Mouse (Mus musculus) T-helper 17 cell (primary cell): ENCODE data around the gene Comt.

Experiments used
- in situ Hi-C, 2 experiments: fragments of 300-600 bp; cut with MboI, MseI; formaldehyde crosslinking; loops; 1 replicate in 1 of 2; 2 replicates in 1 of 2; pipeline ENCODE4 v1.15.1; 2025; ENCODE audit warnings: high pct_unique_total_duplicates in 2 of 2

Comt gene

DNA sequence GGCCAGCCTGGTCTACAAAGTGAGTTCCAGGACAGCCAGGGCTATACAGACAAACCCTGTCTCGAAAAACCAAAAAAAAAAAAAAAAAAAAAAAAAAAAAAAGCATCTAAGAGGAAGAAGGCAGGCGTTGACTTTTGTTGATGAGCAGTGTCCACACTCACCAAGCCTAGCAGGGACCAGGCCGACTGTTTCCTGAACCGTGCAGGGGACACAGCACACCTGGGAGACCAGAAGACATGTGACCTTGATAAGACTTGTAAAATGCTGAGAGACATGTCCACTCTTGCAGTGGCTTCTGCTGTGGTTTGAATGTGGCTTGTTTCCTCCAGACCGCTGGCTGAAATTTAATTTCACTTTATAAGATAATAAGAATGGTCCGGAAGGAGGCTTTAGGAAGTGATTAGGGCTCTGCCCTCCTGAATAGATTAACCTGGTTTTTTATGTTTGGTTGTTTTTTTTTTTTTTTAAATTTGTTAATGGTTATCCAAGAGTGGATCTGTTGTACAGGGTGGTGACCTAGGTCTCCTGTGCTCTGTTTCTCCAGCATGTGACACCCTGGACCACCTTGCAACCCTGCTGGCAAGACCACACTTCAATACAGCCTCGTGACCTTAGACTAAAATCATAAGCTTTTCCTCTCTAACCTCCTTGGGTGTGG lies 50.2 kb downstream of the Comt start:
- in situ Hi-C loops: no loop called here

- in situ Hi-C loops: loop anchor here in 1 of 2 experiments (5.0 kb wide), 1 partner anchor 51 kb away; no protein-coding TSS in a partner anchor
These were observed 53.0 kb downstream of the Comt start for GRCm38 (mm10) chr16:18373632-18374031.

DNA sequence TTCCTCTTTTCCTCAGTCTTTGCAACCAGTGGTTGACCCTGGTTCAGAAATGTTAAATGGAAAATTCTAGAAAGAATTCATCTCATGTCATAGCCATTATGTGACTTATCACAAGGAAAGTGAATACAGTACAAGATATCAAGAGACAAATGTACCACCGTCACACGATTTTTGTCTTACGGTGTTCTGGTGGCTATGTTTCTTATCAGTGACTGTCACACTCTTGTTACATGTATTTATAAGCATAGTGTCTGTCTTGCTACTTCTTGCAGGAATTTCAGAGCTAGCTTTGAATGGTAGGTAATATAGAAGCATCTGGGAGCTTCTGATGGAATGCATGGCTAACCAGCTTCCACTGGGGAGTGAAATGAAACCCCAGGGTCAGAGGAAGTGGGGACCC lies 56.5 kb downstream of the Comt start:
- in situ Hi-C loops: loop anchor here in 1 of 2 experiments (5.0 kb wide), 1 partner anchor 48 kb away; no protein-coding TSS in a partner anchor

DNA sequence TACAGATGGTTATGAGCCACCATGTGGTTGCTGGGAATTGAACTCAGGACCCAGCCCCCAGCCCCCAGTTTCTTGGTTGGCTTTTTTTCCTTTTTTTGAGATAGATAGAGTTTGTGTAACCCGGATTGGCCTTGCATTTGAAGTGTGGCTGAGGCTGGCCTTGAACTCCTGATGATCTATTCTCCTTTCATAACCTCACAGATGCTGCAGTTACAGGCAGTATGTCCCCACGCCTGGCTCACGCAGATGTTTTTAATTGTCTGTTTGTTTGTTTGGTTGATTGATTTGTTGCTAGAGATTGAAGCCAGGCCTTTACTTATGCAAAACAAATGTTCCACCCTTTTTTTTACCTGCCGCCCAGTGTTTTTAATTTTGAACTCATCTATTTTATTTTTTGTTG lies 59.8 kb downstream of the Comt start:
- in situ Hi-C loops: no loop called here

DNA sequence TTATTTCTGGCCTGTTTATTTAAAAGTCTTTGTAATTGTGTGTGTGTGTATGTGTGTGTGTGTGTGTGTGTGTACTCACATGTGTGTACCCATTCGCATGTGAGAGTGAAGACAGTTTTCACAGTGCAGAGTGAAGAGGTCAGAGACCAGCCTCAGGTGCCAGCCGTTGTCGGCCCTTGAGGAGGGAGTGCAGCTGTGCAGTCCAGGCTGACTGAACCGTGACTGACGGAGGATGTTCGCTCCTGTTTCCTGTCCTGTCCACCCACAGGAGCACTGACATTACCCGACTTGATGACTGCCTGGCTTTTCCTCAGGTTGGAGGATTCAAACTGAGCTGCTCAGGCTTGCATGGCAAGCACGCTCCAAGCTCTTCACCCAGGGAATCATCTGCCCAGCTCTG lies 63.7 kb downstream of the Comt start:
- in situ Hi-C loops: no loop called here

DNA sequence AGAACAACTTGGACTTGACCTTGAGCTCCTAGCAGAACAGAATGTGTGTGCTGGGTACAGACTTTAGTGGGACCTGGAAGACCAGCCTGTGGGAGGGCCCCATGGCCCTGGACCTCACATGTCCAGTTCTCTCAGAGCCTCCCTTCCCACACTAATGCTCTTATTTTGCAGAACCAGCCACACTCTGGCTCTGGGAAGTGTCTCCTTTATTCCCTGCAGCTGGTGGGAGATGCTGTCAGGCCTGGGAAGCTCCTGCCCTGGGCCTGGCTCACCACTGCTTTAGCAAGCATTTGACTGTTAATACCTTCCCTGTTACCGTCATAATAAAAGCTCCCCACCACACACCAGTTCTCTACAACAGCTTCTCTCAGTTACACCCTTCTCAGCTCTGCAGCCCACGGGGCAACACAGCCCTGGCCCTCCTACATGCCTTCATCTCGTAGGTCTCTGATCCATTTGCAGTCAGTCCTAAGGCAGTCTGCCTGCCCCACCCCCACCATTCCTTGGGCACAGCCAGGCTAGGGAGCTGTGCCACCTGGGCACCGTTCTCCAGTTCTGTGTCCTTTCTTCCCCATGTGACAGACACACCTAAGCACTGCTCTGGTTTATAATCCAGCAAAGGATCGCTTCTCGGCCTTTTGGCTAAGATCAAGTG lies 66.4 kb downstream of the Comt start:
- in situ Hi-C loops: no loop called here

GRCm38 (mm10) chr16:18357977-18358376 lies 68.7 kb downstream of the Comt start:
- in situ Hi-C loops: no loop called here

DNA sequence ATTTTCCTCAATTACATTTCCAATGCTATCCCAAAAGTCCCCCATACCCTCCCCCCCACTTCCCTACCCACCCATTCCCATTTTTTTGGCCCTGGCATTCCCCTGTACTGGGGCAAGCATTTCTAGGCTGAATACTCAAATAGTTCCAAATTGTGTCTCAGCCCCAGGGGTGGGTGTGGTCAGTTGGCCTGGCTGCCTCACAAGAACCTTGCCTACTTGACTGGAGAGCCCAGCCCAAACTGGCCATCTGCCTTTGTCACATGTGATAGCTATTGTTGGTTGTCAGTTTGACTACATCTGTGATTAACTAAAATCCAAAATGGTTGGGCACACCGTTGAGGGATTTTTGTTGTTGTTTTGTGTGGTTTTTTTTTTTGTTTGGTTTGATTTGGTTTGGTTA lies 69.7 kb downstream of the Comt start:
- in situ Hi-C loops: no loop called here
